Mouse (Mus musculus): ENCODE results near the gene Bnc1. TPM values are rescaled to one million over a fixed set of nuclear protein-coding genes. Genes with fewer than 3 reads are reported as not detected.
A peak's percentile ranks its signal among the peaks of the same experiment; 100 is the strongest.

Bnc1 gene
- total and polyA plus RNA-seq, 3 experiments: not detected

GRCm38 (mm10) chr7:81966195-81966594 lies 25.9 kb downstream of the Bnc1 start:
- no peak for DNase-seq (ENCODE audit: extremely low read depth)
- Histone ChIP-seq H3K79me2 (replicated peaks; ENCODE audit: control insufficient read depth, extremely low read depth, insufficient read depth, poor library complexity, severe bottlenecking) (no peaks in the 10 kb centered on the region), H3K27ac (ENCODE audit: insufficient read depth, low read depth) (no peak overlapping the region), H3K9me3 (replicated peaks; ENCODE audit: low read length) (no peaks in the 10 kb centered on the region), H3K4me1 (ENCODE audit: control insufficient read depth in 1 of 2, insufficient read depth in 2 of 2) (no peaks in the 10 kb centered on the region), H3K36me3 (replicated peaks in 1 of 2; ENCODE audit: control insufficient read depth in 1 of 2, insufficient read depth in 1 of 2, low read length in 1 of 2) (no peaks in the 10 kb centered on the region), H3K4me3 (replicated peaks in 1 of 3; ENCODE audit: low read depth in 2 of 3, low read length in 2 of 3, poor library complexity in 1 of 3) (no peak overlapping the region), H3K27me3 (replicated peaks) (peaks cover 2% of the 10 kb centered on the region), H3K4me2 (ENCODE audit: insufficient read depth, low read depth, poor library complexity, severe bottlenecking) (no peak overlapping the region), H3K9ac (ENCODE audit: insufficient read depth, low read depth) (no peak overlapping the region)
- in situ Hi-C loops (cut with MboI; ENCODE audit: low pct_ligation_motif_present, low pct_unique_long_range_greater_than_20kb, low sequenced_read_pairs) (loop anchor here (10.0 to 25.0 kb wide), 2 partner anchors 146 to 299 kb away; no protein-coding TSS in a partner anchor), dilution Hi-C loops (cut with MboI; ENCODE audit: extremely low pct_ligation_motif_present, extremely low pct_unique_long_range_greater_than_20kb, low sequenced_read_pairs) (no loop called here)
- TF ChIP-seq MYC (IDR thresholded peaks at IDR 0.05; ENCODE audit: low read depth, low read length): no peak
- no peak for TF ChIP-seq HCFC1 (IDR thresholded peaks at IDR 0.05; ENCODE audit: low read depth, low read length)
- TF ChIP-seq CTCF (conservative IDR thresholded peaks at IDR 0.05 in 1 of 2, IDR thresholded peaks at IDR 0.05 in 1 of 2; ENCODE audit: low read depth in 2 of 2, low read length in 2 of 2): peak in 1 of 2 experiments; percentile 26; a peak in 2 of 4 replicates
- no peak for TF ChIP-seq TBP (conservative IDR thresholded peaks at IDR 0.05; ENCODE audit: low read depth, low read length)
- TF ChIP-seq ZC3H11A (IDR thresholded peaks at IDR 0.05; ENCODE audit: low read depth, low read length): no peak
- TF ChIP-seq NELFE (IDR thresholded peaks at IDR 0.05; ENCODE audit: low read depth, low read length): no peak
- no peak for TF ChIP-seq MEF2A (IDR thresholded peaks at IDR 0.05; ENCODE audit: borderline replicate concordance, low read depth, low read length)
- 0 out of 2 replicates have a peak, but pooled peaks have one; percentile 5 for TF ChIP-seq SMC3 (IDR thresholded peaks at IDR 0.05; ENCODE audit: low read depth, low read length)

GRCm38 (mm10) chr7:81959704-81960103 lies 32.4 kb downstream of the Bnc1 start:
- peak; percentile 89 to 92 for TF ChIP-seq CTCF (conservative IDR thresholded peaks at IDR 0.05 in 1 of 2, IDR thresholded peaks at IDR 0.05 in 1 of 2; ENCODE audit: low read depth in 2 of 2, low read length in 2 of 2)
- TF ChIP-seq ZC3H11A (IDR thresholded peaks at IDR 0.05; ENCODE audit: low read depth, low read length): peak; percentile 51
- peak; percentile 84 for TF ChIP-seq SMC3 (IDR thresholded peaks at IDR 0.05; ENCODE audit: low read depth, low read length)
- TF ChIP-seq RAD21 (IDR thresholded peaks at IDR 0.05; ENCODE audit: low read depth, low read length): peak; percentile 89
- TF ChIP-seq CHD2 (IDR thresholded peaks at IDR 0.05; ENCODE audit: low read length): no peak
- TF ChIP-seq IRF4 (IDR thresholded peaks at IDR 0.05; ENCODE audit: low read depth, low read length): no peak
- dilution Hi-C loops (cut with MboI; ENCODE audit: extremely low pct_ligation_motif_present, extremely low pct_unique_long_range_greater_than_20kb, low sequenced_read_pairs): no loop called here

GRCm38 (mm10) chr7:81954208-81954846 lies 37.8 kb downstream of the Bnc1 start:
- in situ Hi-C loops (cut with MboI; ENCODE audit: low pct_ligation_motif_present, low pct_unique_long_range_greater_than_20kb, low sequenced_read_pairs): loop anchor here (10.0 to 25.0 kb wide), 2 partner anchors 158 to 160 kb away; no protein-coding TSS in a partner anchor
- dilution Hi-C loops (cut with MboI; ENCODE audit: extremely low pct_ligation_motif_present, extremely low pct_unique_long_range_greater_than_20kb, low sequenced_read_pairs): no loop called here
- H3K9me3 ChIP-seq (replicated peaks; ENCODE audit: low read length): no peaks in the 10 kb centered on the region

More at GRCm38 (mm10) chr7:81959704-81960103, 32.4 kb downstream of the Bnc1 start:
- H3K27me3 ChIP-seq (replicated peaks): no peaks in the 10 kb centered on the region
- H3K4me2 ChIP-seq (ENCODE audit: insufficient read depth, low read depth, poor library complexity, severe bottlenecking): no peak overlapping the region
- no peaks in the 10 kb centered on the region for H3K9me3 ChIP-seq (replicated peaks; ENCODE audit: low read length)
- no peaks in the 10 kb centered on the region for H3K79me2 ChIP-seq (replicated peaks; ENCODE audit: control insufficient read depth, extremely low read depth, insufficient read depth, poor library complexity, severe bottlenecking)
- no peaks in the 10 kb centered on the region; a peak in 1 of 4 replicates for H3K4me1 ChIP-seq (ENCODE audit: control insufficient read depth in 1 of 2, insufficient read depth in 2 of 2)
- no peak overlapping the region for H3K4me3 ChIP-seq (replicated peaks in 1 of 3; ENCODE audit: low read depth in 2 of 3, low read length in 2 of 3, poor library complexity in 1 of 3)
- no peak overlapping the region for H3K27ac ChIP-seq (ENCODE audit: insufficient read depth, low read depth)
- in situ Hi-C loops (cut with MboI; ENCODE audit: low pct_ligation_motif_present, low pct_unique_long_range_greater_than_20kb, low sequenced_read_pairs): loop anchor here (10.0 to 25.0 kb wide), 3 partner anchors 153 to 305 kb away; no protein-coding TSS in a partner anchor
- H3K9ac ChIP-seq (ENCODE audit: insufficient read depth, low read depth): no peak overlapping the region
- no peaks in the 10 kb centered on the region for H3K36me3 ChIP-seq (replicated peaks in 1 of 2; ENCODE audit: control insufficient read depth in 1 of 2, insufficient read depth in 1 of 2, low read length in 1 of 2)
- DNase-seq (ENCODE audit: extremely low read depth): peak; percentile 52

More at GRCm38 (mm10) chr7:81954208-81954846, 37.8 kb downstream of the Bnc1 start:
- no peaks in the 10 kb centered on the region for H3K27me3 ChIP-seq (replicated peaks)
- H3K4me2 ChIP-seq (ENCODE audit: insufficient read depth, low read depth, poor library complexity, severe bottlenecking): no peak overlapping the region
- no peak overlapping the region for H3K27ac ChIP-seq (ENCODE audit: insufficient read depth, low read depth)
- TF ChIP-seq MAFK (IDR thresholded peaks at IDR 0.05; ENCODE audit: insufficient replicate concordance, low read length) (no peak), POLR2AphosphoS2 (IDR thresholded peaks at IDR 0.05; ENCODE audit: low read depth, low read length) (no peak), ETS1 (conservative IDR thresholded peaks at IDR 0.05; ENCODE audit: low read depth, low read length) (no peak), TCF12 (IDR thresholded peaks at IDR 0.05; ENCODE audit: low read depth, low read length) (no peak), CTCF (conservative IDR thresholded peaks at IDR 0.05 in 1 of 2, IDR thresholded peaks at IDR 0.05 in 1 of 2; ENCODE audit: low read depth in 2 of 2, low read length in 2 of 2) (peak in 1 of 2 experiments; percentile 73; a peak in 3 of 4 replicates), TBP (conservative IDR thresholded peaks at IDR 0.05; ENCODE audit: low read depth, low read length) (no peak), SMC3 (IDR thresholded peaks at IDR 0.05; ENCODE audit: low read depth, low read length) (peak; percentile 72), ZC3H11A (IDR thresholded peaks at IDR 0.05; ENCODE audit: low read depth, low read length) (0 out of 2 replicates have a peak, but pooled peaks have one; percentile 8), RAD21 (IDR thresholded peaks at IDR 0.05; ENCODE audit: low read depth, low read length) (peak; percentile 68)
- H3K79me2 ChIP-seq (replicated peaks; ENCODE audit: control insufficient read depth, extremely low read depth, insufficient read depth, poor library complexity, severe bottlenecking): no peaks in the 10 kb centered on the region
- DNase-seq (ENCODE audit: extremely low read depth): peak; percentile 32
- H3K4me1 ChIP-seq (ENCODE audit: control insufficient read depth in 1 of 2, insufficient read depth in 2 of 2): no peaks in the 10 kb centered on the region; a peak in 1 of 4 replicates
- no peak overlapping the region for H3K9ac ChIP-seq (ENCODE audit: insufficient read depth, low read depth)
- H3K4me3 ChIP-seq (replicated peaks in 1 of 3; ENCODE audit: low read depth in 2 of 3, low read length in 2 of 3, poor library complexity in 1 of 3): no peak overlapping the region
- H3K36me3 ChIP-seq (replicated peaks in 1 of 2; ENCODE audit: control insufficient read depth in 1 of 2, insufficient read depth in 1 of 2, low read length in 1 of 2): no peaks in the 10 kb centered on the region
